Mouse (Mus musculus) retina, postnatal 7 days (tissue): ENCODE data around the gene Picalm.
"Not testable (repeated sequence)": the region's sequence is repeated elsewhere in the genome, so short reads cannot be mapped to it uniquely, and the experiment has no call there.

Experiments
- DNase-seq: peaks from one replicate; pipeline ENCODE4 v3.0.0-alpha.2; 2012; ENCODE audit warnings: low read depth, low spot score

Picalm gene

DNA sequence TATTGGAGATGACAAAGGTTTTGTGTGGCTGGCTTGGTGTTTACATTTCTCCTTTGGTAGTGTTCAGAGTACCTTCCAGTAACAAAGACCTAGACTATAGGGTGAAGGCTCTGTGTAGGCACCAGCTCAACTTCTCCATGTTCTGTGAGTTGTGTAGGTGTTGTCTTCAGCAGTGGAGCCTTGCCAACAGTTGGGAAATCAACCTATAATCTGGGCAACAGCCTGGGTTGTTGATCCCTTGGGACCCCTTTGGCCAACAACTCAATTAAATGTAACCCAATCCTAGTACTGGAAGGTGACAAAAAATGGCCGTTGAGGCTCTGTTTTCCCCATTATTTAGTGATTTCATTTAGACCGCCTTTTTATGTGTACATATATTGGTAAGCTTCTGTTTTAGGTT lies 80.1 kb downstream of the Picalm start:
- no peak for DNase-seq

DNA sequence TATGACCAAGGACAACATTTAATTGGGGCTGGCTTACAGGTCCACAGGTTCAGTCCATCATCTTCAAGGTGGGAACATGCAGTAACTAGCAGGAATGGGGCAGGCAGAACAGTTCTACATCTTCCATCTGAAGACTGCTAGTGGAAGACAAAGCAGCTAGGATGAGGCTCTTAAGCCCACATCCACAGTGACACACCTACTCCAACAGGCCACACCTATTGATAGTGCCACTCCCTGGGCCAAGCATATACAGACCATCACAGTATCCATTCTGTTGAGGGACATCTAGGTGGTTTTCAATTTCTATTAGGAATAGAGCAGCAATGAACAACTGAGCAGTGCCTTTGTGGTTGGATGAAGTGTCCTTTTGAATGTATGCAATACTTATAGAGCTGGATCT lies 80.9 kb downstream of the Picalm start:
- no peak for DNase-seq

DNA sequence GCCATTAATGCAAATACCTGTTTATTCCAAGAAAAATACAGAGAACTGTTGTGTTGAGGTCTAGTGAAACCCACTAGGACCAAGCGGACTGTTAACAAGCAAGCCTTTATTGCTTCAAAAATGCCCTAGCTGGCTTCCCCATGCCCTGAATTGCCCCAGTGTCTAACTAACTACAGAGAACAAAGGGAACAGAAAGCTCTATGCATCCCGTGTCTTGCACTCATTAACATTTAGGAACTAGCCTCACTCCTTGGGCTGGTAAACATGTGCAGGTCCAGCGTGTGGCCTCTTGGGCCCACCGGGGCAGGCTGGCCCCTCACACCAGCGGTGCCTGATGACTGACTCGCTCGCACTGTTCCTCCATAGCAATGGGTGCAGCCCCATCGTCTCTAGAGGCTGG lies 86.5 kb downstream of the Picalm start:
- no peak for DNase-seq

DNA sequence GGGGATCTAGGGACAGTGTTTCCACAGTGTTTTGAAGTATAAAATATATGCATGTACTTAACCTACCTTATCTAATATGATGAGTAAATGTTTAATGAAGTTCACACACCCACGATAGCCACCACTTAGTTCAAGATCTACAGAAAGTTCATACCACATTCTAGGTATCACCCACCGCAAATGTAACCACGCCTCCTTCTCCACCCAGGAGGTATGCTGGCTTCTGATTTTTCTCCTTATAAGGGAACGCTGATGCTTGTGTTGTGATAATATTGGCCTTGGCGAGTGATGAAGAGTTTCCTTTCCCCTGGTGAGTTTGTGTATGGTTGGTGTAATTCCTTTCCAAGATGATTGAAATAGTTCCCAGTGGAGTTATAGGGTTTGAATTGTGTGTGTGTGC lies 88.1 kb downstream of the Picalm start:
- DNase-seq: no peak

- DNase-seq: no peak
Observed at GRCm38 (mm10) chr7:90221487-90221886, 91.5 kb downstream of the Picalm start.

GRCm38 (mm10) chr7:90228075-90228474 lies 98.1 kb downstream of the Picalm start:
- DNase-seq: no peak

DNA sequence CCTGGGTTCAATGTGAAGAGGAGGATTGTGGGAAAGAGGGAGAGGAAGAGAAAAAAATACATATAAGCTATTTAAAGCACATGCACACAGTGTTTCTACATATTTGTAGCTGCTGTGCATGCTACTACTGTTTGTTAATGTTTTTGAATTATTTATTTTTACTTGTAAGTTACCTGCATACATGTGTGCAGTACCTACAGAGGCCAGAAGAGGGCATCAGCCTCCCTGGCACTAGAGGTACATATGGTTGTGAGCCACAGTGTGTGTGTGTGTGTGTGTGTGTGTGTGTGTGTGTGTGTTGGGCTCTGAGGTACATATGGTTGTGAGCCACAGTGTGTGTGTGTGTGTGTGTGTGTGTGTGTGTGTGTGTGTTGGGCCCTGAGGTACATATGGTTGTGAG lies 98.9 kb downstream of the Picalm start:
- not testable (repeated sequence) for DNase-seq

DNA sequence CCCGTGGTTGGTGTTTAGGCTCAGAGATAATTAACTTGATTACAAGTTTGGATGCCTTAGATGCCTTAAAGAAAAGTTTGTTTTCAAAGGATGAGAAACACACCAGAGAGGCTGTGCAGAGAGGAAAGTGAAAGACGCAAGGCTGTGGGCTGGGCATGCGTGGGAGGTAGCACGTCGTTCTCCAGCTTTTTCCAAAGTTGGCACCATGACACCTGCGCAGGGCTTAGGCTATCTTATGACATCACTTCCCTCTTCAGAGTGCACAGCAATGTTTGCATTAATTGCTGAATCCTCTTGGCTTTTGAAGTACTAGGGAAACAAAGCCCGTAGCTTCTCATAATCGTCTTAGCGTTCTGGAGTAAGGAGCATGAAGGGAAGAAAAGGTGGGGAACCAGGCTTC lies 101.4 kb downstream of the Picalm start:
- no peak for DNase-seq

GRCm38 (mm10) chr7:90233921-90234320 lies 103.9 kb downstream of the Picalm start:
- DNase-seq: no peak

- DNase-seq: no peak
Observed at GRCm38 (mm10) chr7:90236289-90236905, 106.4 kb downstream of the Picalm start.

DNA sequence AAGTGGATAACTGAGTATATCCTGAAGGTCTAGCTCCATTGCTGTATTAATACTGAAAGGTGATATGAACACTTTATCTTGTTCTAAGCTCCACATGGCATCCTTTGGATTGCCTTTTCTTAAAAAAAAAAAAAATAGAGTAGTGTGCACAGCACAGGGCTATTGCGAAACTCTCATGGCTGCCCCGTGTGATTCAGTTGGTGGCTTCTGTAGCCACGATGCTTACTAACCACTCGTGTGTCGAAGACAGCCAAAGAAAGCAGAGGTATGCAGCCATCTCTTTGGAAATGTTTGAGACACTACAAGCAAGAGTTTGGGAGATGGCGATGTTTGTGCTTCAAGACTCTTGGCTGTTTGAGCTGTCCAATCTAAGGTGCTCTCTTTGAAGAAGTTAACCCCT lies 113.1 kb downstream of the Picalm start:
- no peak for DNase-seq

DNA sequence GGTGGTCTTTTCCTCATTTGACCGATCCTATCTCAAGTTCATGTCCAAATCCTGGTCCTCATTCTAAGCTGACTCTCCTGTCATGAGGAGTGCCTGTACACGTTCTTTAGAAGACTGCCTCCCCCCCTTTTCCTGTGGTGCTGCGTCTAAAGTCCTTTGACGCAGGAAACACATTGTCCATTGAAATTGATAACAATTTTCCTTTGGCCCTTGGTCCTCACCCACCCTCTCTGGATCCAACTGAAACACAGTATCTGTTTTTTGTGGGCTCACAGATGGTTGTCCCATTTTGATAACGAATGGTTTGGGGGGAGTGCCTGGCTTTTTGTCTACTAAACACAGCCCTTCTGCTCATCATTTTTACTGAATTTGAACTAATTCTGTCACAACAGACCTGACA lies 113.6 kb downstream of the Picalm start:
- DNase-seq: no peak

GRCm38 (mm10) chr7:90252946-90253345 lies 122.9 kb downstream of the Picalm start:
- DNase-seq: no peak

DNA sequence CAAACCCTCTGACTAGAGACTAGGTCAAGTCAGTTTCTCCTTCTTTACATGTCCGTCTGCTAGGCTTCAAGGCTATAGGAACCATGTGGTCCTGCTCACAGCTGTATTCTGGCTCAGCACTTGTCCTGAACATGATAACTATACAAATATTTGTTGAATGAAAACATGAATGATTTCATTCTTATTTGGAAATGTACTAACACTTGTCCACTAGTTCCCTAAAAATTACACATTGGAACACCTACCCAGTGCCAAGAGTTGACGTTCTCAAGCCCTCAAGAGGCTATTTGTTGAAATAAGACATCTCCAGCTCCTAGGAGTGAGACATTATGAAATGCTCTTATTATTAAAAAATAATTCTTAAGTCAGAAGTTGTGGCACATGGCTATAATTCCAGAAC lies 128.7 kb downstream of the Picalm start:
- DNase-seq: no peak

- no peak for DNase-seq
Observed at GRCm38 (mm10) chr7:90259899-90260298, 129.9 kb downstream of the Picalm start.

- no peak for DNase-seq
Observed at GRCm38 (mm10) chr7:90261902-90262599, 132.0 kb downstream of the Picalm start.
